Mouse (Mus musculus): ENCODE measurements around the gene Ecd.

GRCm38 (mm10) chr14:20393205-20393913, 45.4 kb upstream of the Ecd start, which contains the start of gene Mrps16:
- peak in 1 of 2 experiments; percentile 84; a peak in 3 of 4 replicates for TF ChIP-seq CTCF (conservative IDR thresholded peaks at IDR 0.05 in 1 of 2, IDR thresholded peaks at IDR 0.05 in 1 of 2; ENCODE audit: low read depth in 2 of 2, low read length in 2 of 2)
- TF ChIP-seq RAD21 (IDR thresholded peaks at IDR 0.05; ENCODE audit: low read depth, low read length) = no peak
- peak; percentile 93 for TF ChIP-seq POLR2A (IDR thresholded peaks at IDR 0.05; ENCODE audit: low read depth, low read length)
- TF ChIP-seq MEF2A (IDR thresholded peaks at IDR 0.05; ENCODE audit: borderline replicate concordance, low read depth, low read length) = no peak
- TF ChIP-seq JUND (conservative IDR thresholded peaks at IDR 0.05; ENCODE audit: low read depth, low read length) = no peak
- TF ChIP-seq POLR2AphosphoS2 (IDR thresholded peaks at IDR 0.05; ENCODE audit: low read depth, low read length) = peak; percentile 63; the same call in 1 of the 2 replicates
- TF ChIP-seq ZMIZ1 (IDR thresholded peaks at IDR 0.05; ENCODE audit: low read depth, low read length) = peak; percentile 93; the same call in 1 of the 2 replicates
- no peak for TF ChIP-seq ZC3H11A (IDR thresholded peaks at IDR 0.05; ENCODE audit: low read depth, low read length)
- TF ChIP-seq HCFC1 (IDR thresholded peaks at IDR 0.05; ENCODE audit: low read depth, low read length) = peak; percentile 84
- TF ChIP-seq ETS1 (conservative IDR thresholded peaks at IDR 0.05; ENCODE audit: low read depth, low read length) = peak; percentile 23; the same call in 1 of the 2 replicates
- TF ChIP-seq MYC (IDR thresholded peaks at IDR 0.05; ENCODE audit: low read depth, low read length) = peak; percentile 71
- TF ChIP-seq RCOR1 (conservative IDR thresholded peaks at IDR 0.05; ENCODE audit: low read depth, low read length) = no peak

Measured in CH12.LX (cell line).